Mouse (Mus musculus) forebrain, postnatal 0 days (tissue): ENCODE measurements at regions not wholly inside any gene's neighbourhood (a gene's known extent, or its start where the extent isn't known, plus 50 kb on each side); places are given as distances from the start of the nearest gene placed in this dataset.
A peak's percentile ranks its signal among the peaks of the same experiment; 100 is the strongest.

ENCODE experiments used
- ATAC-seq: fragments of 200-750 bp; cut with Nextera tagmentation; 2 replicates; pipeline ENCODE4 v1.8.0; 2017; ENCODE audit warnings: mild to moderate bottlenecking, moderate library complexity
- DNase-seq: peaks from one replicate; pipeline ENCODE4 v3.0.0-alpha.2; 2015
- H3K27ac ChIP-seq: fragments of 300-500 bp; sonication (generic); 2 replicates; pipeline ENCODE4 v1.5.1; 2014; ENCODE audit warnings: low read depth, mild to moderate bottlenecking, antibody characterized with exemption, low read length, moderate library complexity, mixed read lengths
- H3K27me3 ChIP-seq: fragments of 300-500 bp; sonication (generic); 2 replicates; pipeline ENCODE4 v1.6.1; 2014; ENCODE audit warnings: mild to moderate bottlenecking, low read length, mixed read lengths; ENCODE audit not compliant: insufficient read depth
- H3K36me3 ChIP-seq: fragments of 300-500 bp; sonication (generic); 2 replicates; pipeline ENCODE4 v1.6.1; 2014; ENCODE audit warnings: mild to moderate bottlenecking, moderate library complexity; ENCODE audit not compliant: insufficient read depth
- H3K4me1 ChIP-seq: fragments of 300-500 bp; sonication (generic); 2 replicates; pipeline ENCODE4 v1.6.1; 2014; ENCODE audit warnings: antibody characterized with exemption; ENCODE audit not compliant: insufficient read depth
- H3K4me2 ChIP-seq: fragments of 300-500 bp; sonication (generic); 2 replicates; pipeline ENCODE4 v1.6.1; 2014; ENCODE audit warnings: low read depth, mild to moderate bottlenecking, moderate library complexity
- H3K4me3 ChIP-seq: fragments of 300-500 bp; sonication (generic); 2 replicates; pipeline ENCODE4 v1.5.1; 2014; ENCODE audit warnings: low read depth, low read length, mixed read lengths
- H3K9ac ChIP-seq: fragments of 300-500 bp; sonication (generic); 2 replicates; pipeline ENCODE4 v1.6.1; 2014; ENCODE audit warnings: mild to moderate bottlenecking
- H3K9me3 ChIP-seq: fragments of 300-500 bp; sonication (generic); 2 replicates; pipeline ENCODE4 v1.6.1; 2016; ENCODE audit warnings: low read length
- CTCF ChIP-seq: sonication (generic); IDR thresholded peaks from 2 replicates; pipeline ENCODE4 v1.5.1; 2016; ENCODE audit warnings: antibody characterized with exemption, control low read depth, low read depth
- WGBS: fragments of 180-500 bp; shearing (Covaris S2); extraction: QIAGEN DNeasy Blood & Tissue Kit; methylation state at CpG from one replicate; pipeline ENCODE4 v1.1.7; 2014; 5-methylcytosine and 5-hydroxymethylcytosine counted together

- WGBS, result 84% methylated on average over 3 of the region's 3 CpGs
Observed at GRCm38 (mm10) chr5:59831836-59832235, 1976.8 kb upstream of the G6pd2 start.

GRCm38 (mm10) chr5:59845745-59846144 lies 1962.9 kb upstream of the G6pd2 start:
- Histone ChIP-seq H3K4me1 (no peaks in the 10 kb centered on the region), H3K36me3 (no peaks in the 10 kb centered on the region), H3K4me2 (no peak overlapping the region), H3K4me3 (no peak overlapping the region), H3K9ac (no peak overlapping the region), H3K9me3 (no peaks in the 10 kb centered on the region), H3K27me3 (no peaks in the 10 kb centered on the region), H3K27ac (no peak overlapping the region)
- no peak for TF ChIP-seq CTCF
- DNase-seq (no peak), ATAC-seq (no peak; the same call in 1 of the 2 replicates)
- WGBS, result 60% methylated on average over 1 of the region's 1 CpGs

More at GRCm38 (mm10) chr5:59831836-59832235, 1976.8 kb upstream of the G6pd2 start:
- Histone ChIP-seq H3K9me3 (no peaks in the 10 kb centered on the region), H3K4me3 (no peak overlapping the region), H3K9ac (no peak overlapping the region), H3K4me2 (no peak overlapping the region), H3K36me3 (no peaks in the 10 kb centered on the region), H3K4me1 (no peaks in the 10 kb centered on the region), H3K27ac (no peak overlapping the region), H3K27me3 (no peaks in the 10 kb centered on the region)
- TF ChIP-seq CTCF, result no peak
- ATAC-seq, result no peak
- DNase-seq, result no peak

- Histone ChIP-seq H3K27ac (no peak overlapping the region), H3K4me2 (no peak overlapping the region), H3K4me1 (no peaks in the 10 kb centered on the region), H3K36me3 (no peaks in the 10 kb centered on the region), H3K4me3 (no peak overlapping the region), H3K9me3 (no peaks in the 10 kb centered on the region), H3K9ac (no peak overlapping the region), H3K27me3 (no peaks in the 10 kb centered on the region)
- no peak for TF ChIP-seq CTCF
- DNase-seq (no peak), ATAC-seq (no peak)
- 94% methylated on average over 1 of the region's 1 CpGs for WGBS
Observed at GRCm38 (mm10) chr5:59847643-59848042, 1961.0 kb upstream of the G6pd2 start.

GRCm38 (mm10) chr5:59893952-59894724 lies 1914.5 kb upstream of the G6pd2 start:
- 71% methylated on average over 6 of the region's 6 CpGs for WGBS
- Histone ChIP-seq H3K4me3 (no peak overlapping the region), H3K27me3 (no peaks in the 10 kb centered on the region), H3K36me3 (no peaks in the 10 kb centered on the region), H3K9me3 (no peaks in the 10 kb centered on the region), H3K27ac (no peak overlapping the region), H3K9ac (no peak overlapping the region), H3K4me1 (no peaks in the 10 kb centered on the region), H3K4me2 (no peak overlapping the region)
- TF ChIP-seq CTCF, result no peak
- DNase-seq (no peak), ATAC-seq (peak; percentile 20; the same call in 1 of the 2 replicates)

DNA sequence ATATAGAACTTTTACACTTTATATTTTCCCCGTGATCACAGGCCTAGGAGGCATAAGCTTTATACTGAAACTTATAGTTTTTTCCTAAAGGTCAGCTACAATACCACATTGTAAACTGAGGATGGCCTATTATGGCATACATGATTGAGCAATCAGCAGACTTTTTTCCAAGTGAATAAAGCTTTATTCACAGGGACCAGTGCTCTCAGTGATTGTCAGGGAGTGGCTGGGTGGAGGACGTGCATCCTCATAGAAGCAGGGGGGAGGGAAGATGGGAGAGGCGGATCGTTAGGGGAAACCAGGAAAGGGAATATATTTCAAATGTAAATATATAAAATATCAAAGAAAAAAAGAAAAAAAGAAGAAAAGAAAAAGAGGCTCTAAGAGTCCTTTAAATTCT lies 1886.7 kb upstream of the G6pd2 start:
- Histone ChIP-seq H3K4me1 (no peaks in the 10 kb centered on the region), H3K9ac (no peak overlapping the region), H3K36me3 (no peaks in the 10 kb centered on the region), H3K27me3 (no peaks in the 10 kb centered on the region), H3K4me2 (no peak overlapping the region), H3K27ac (no peak overlapping the region), H3K4me3 (no peak overlapping the region), H3K9me3 (no peaks in the 10 kb centered on the region)
- TF ChIP-seq CTCF, result no peak
- no peak for ATAC-seq
- WGBS, result 50% methylated on average over 4 of the region's 4 CpGs
- no peak for DNase-seq

GRCm38 (mm10) chr5:59940861-59941260 lies 1867.8 kb upstream of the G6pd2 start:
- no peak overlapping the region for H3K4me3 ChIP-seq
- no peak for ATAC-seq
- no peaks in the 10 kb centered on the region for H3K9me3 ChIP-seq
- 70% methylated on average over 1 of the region's 1 CpGs for WGBS
- no peak for DNase-seq
- no peaks in the 10 kb centered on the region for H3K27me3 ChIP-seq
- TF ChIP-seq CTCF, result no peak
- H3K9ac ChIP-seq, result no peak overlapping the region
- H3K4me1 ChIP-seq, result no peaks in the 10 kb centered on the region
- no peak overlapping the region for H3K27ac ChIP-seq
- H3K36me3 ChIP-seq, result no peaks in the 10 kb centered on the region
- H3K4me2 ChIP-seq, result no peak overlapping the region

- Histone ChIP-seq H3K4me3 (no peak overlapping the region), H3K36me3 (no peaks in the 10 kb centered on the region), H3K9me3 (no peaks in the 10 kb centered on the region), H3K9ac (no peak overlapping the region), H3K27ac (no peak overlapping the region), H3K27me3 (no peaks in the 10 kb centered on the region), H3K4me2 (no peak overlapping the region), H3K4me1 (no peaks in the 10 kb centered on the region)
- no peak for DNase-seq
- no peak for TF ChIP-seq CTCF
- no peak for ATAC-seq
Observed at GRCm38 (mm10) chr5:59945761-59946160, 1862.9 kb upstream of the G6pd2 start.
